Mouse (Mus musculus): ENCODE results near the gene Rplp1.

Rplp1 gene

GRCm38 (mm10) chr9:61925086-61925660, 10.8 kb upstream of the Rplp1 start:
- Histone ChIP-seq H3K27me3 (ENCODE audit: control insufficient read depth, insufficient read depth, low read length, poor library complexity, severe bottlenecking) (no peaks in the 10 kb centered on the region), H3K36me3 (ENCODE audit: control insufficient read depth, insufficient read depth, low read length, poor library complexity, severe bottlenecking) (no peaks in the 10 kb centered on the region)
- no peak for DNase-seq (ENCODE audit: low read depth, low spot score)

- no peaks in the 10 kb centered on the region for H3K27me3 ChIP-seq (ENCODE audit: control insufficient read depth, insufficient read depth, low read length, poor library complexity, severe bottlenecking)
- no peaks in the 10 kb centered on the region for H3K36me3 ChIP-seq (ENCODE audit: control insufficient read depth, insufficient read depth, low read length, poor library complexity, severe bottlenecking)
- no peak for DNase-seq (ENCODE audit: low read depth, low spot score)
Observed at GRCm38 (mm10) chr9:61920331-61920730, 6.0 kb upstream of the Rplp1 start.

GRCm38 (mm10) chr9:61919464-61919863, 5.1 kb upstream of the Rplp1 start:
- no peak for DNase-seq (ENCODE audit: low read depth, low spot score)
- no peaks in the 10 kb centered on the region for H3K36me3 ChIP-seq (ENCODE audit: control insufficient read depth, insufficient read depth, low read length, poor library complexity, severe bottlenecking)
- H3K27me3 ChIP-seq (ENCODE audit: control insufficient read depth, insufficient read depth, low read length, poor library complexity, severe bottlenecking): no peaks in the 10 kb centered on the region

GRCm38 (mm10) chr9:61917436-61917835, 3.1 kb upstream of the Rplp1 start:
- H3K27me3 ChIP-seq (ENCODE audit: control insufficient read depth, insufficient read depth, low read length, poor library complexity, severe bottlenecking): no peaks in the 10 kb centered on the region
- H3K36me3 ChIP-seq (ENCODE audit: control insufficient read depth, insufficient read depth, low read length, poor library complexity, severe bottlenecking): no peaks in the 10 kb centered on the region; the same call in none of the 2 replicates
- DNase-seq (ENCODE audit: low read depth, low spot score): no peak

- DNase-seq (ENCODE audit: low read depth, low spot score): no peak
- Histone ChIP-seq H3K36me3 (ENCODE audit: control insufficient read depth, insufficient read depth, low read length, poor library complexity, severe bottlenecking) (peaks cover 2% of the 10 kb centered on the region), H3K27me3 (ENCODE audit: control insufficient read depth, insufficient read depth, low read length, poor library complexity, severe bottlenecking) (no peaks in the 10 kb centered on the region)
Observed at GRCm38 (mm10) chr9:61916986-61917385, 2.6 kb upstream of the Rplp1 start.

- peaks cover 4% of the 10 kb centered on the region for H3K36me3 ChIP-seq (ENCODE audit: control insufficient read depth, insufficient read depth, low read length, poor library complexity, severe bottlenecking)
- H3K27me3 ChIP-seq (ENCODE audit: control insufficient read depth, insufficient read depth, low read length, poor library complexity, severe bottlenecking): no peaks in the 10 kb centered on the region
- no peak for DNase-seq (ENCODE audit: low read depth, low spot score)
Observed at GRCm38 (mm10) chr9:61915393-61916005, 1.2 kb upstream of the Rplp1 start.

GRCm38 (mm10) chr9:61914917-61915300, 567 bp upstream of the Rplp1 start:
- H3K36me3 ChIP-seq (ENCODE audit: control insufficient read depth, insufficient read depth, low read length, poor library complexity, severe bottlenecking): peaks cover 4% of the 10 kb centered on the region
- no peak for DNase-seq (ENCODE audit: low read depth, low spot score)
- H3K27me3 ChIP-seq (ENCODE audit: control insufficient read depth, insufficient read depth, low read length, poor library complexity, severe bottlenecking): no peaks in the 10 kb centered on the region

GRCm38 (mm10) chr9:61911300-61912128, 2.8 kb downstream of the Rplp1 start:
- peaks cover 4% of the 10 kb centered on the region for H3K36me3 ChIP-seq (ENCODE audit: control insufficient read depth, insufficient read depth, low read length, poor library complexity, severe bottlenecking)
- DNase-seq (ENCODE audit: low read depth, low spot score): no peak

GRCm38 (mm10) chr9:61910526-61911256, 3.7 kb downstream of the Rplp1 start:
- Histone ChIP-seq H3K27me3 (ENCODE audit: control insufficient read depth, insufficient read depth, low read length, poor library complexity, severe bottlenecking) (no peaks in the 10 kb centered on the region), H3K36me3 (ENCODE audit: control insufficient read depth, insufficient read depth, low read length, poor library complexity, severe bottlenecking) (peaks cover 4% of the 10 kb centered on the region)
- no peak for DNase-seq (ENCODE audit: low read depth, low spot score)

More at GRCm38 (mm10) chr9:61911300-61912128, 2.8 kb downstream of the Rplp1 start:
- H3K27me3 ChIP-seq (ENCODE audit: control insufficient read depth, insufficient read depth, low read length, poor library complexity, severe bottlenecking): no peaks in the 10 kb centered on the region

GRCm38 (mm10) chr9:61909633-61910032, 4.7 kb downstream of the Rplp1 start:
- no peak for DNase-seq (ENCODE audit: low read depth, low spot score)
- H3K27me3 ChIP-seq (ENCODE audit: control insufficient read depth, insufficient read depth, low read length, poor library complexity, severe bottlenecking): no peaks in the 10 kb centered on the region
- peaks cover 4% of the 10 kb centered on the region for H3K36me3 ChIP-seq (ENCODE audit: control insufficient read depth, insufficient read depth, low read length, poor library complexity, severe bottlenecking)

- Histone ChIP-seq H3K36me3 (ENCODE audit: control insufficient read depth, insufficient read depth, low read length, poor library complexity, severe bottlenecking) (peaks cover 4% of the 10 kb centered on the region), H3K27me3 (ENCODE audit: control insufficient read depth, insufficient read depth, low read length, poor library complexity, severe bottlenecking) (no peaks in the 10 kb centered on the region)
- no peak for DNase-seq (ENCODE audit: low read depth, low spot score)
Observed at GRCm38 (mm10) chr9:61908832-61909407, 5.4 kb downstream of the Rplp1 start.

GRCm38 (mm10) chr9:61908341-61908740, 6.0 kb downstream of the Rplp1 start:
- Histone ChIP-seq H3K36me3 (ENCODE audit: control insufficient read depth, insufficient read depth, low read length, poor library complexity, severe bottlenecking) (peaks cover 4% of the 10 kb centered on the region), H3K27me3 (ENCODE audit: control insufficient read depth, insufficient read depth, low read length, poor library complexity, severe bottlenecking) (no peaks in the 10 kb centered on the region)
- no peak for DNase-seq (ENCODE audit: low read depth, low spot score)

- Histone ChIP-seq H3K36me3 (ENCODE audit: control insufficient read depth, insufficient read depth, low read length, poor library complexity, severe bottlenecking) (peaks cover 4% of the 10 kb centered on the region), H3K27me3 (ENCODE audit: control insufficient read depth, insufficient read depth, low read length, poor library complexity, severe bottlenecking) (no peaks in the 10 kb centered on the region)
- no peak for DNase-seq (ENCODE audit: low read depth, low spot score)
Observed at GRCm38 (mm10) chr9:61907621-61908295, 6.6 kb downstream of the Rplp1 start.

GRCm38 (mm10) chr9:61906912-61907311, 7.4 kb downstream of the Rplp1 start:
- no peaks in the 10 kb centered on the region for H3K27me3 ChIP-seq (ENCODE audit: control insufficient read depth, insufficient read depth, low read length, poor library complexity, severe bottlenecking)
- DNase-seq (ENCODE audit: low read depth, low spot score): peak; percentile 71
- H3K36me3 ChIP-seq (ENCODE audit: control insufficient read depth, insufficient read depth, low read length, poor library complexity, severe bottlenecking): peaks cover 2% of the 10 kb centered on the region

All from splenic B cell, adult 2 months (primary cell).